Mouse (Mus musculus) large intestine, adult 2 months (tissue): ENCODE measurements around the gene Vtcn1. TPM values are rescaled to one million over a fixed set of nuclear protein-coding genes. Genes with fewer than 3 reads are reported as not detected.
A peak's percentile ranks its signal among the peaks of the same experiment; 100 is the strongest.

Source experiments
- DNase-seq: peaks from one replicate; pipeline ENCODE4 v3.0.0-alpha.2; 2012; ENCODE audit warnings: low read depth, low spot score
- WGBS: fragments of 180-500 bp; shearing (Covaris S2); methylation state at CpG from one replicate; pipeline ENCODE4 v1.1.7; 2018; 5-methylcytosine and 5-hydroxymethylcytosine counted together
- polyA plus RNA-seq: library from polyadenylated mRNA; depleted of rRNA; stranded (reverse); fragments of >200 nt; gene quantifications from 2 replicates; pipeline ENCODE4 v1.2.3, GENCODE M21; 2012; rRNA removed

The Vtcn1 gene
- polyA plus RNA-seq, 1 experiment: 0.05 TPM

DNA sequence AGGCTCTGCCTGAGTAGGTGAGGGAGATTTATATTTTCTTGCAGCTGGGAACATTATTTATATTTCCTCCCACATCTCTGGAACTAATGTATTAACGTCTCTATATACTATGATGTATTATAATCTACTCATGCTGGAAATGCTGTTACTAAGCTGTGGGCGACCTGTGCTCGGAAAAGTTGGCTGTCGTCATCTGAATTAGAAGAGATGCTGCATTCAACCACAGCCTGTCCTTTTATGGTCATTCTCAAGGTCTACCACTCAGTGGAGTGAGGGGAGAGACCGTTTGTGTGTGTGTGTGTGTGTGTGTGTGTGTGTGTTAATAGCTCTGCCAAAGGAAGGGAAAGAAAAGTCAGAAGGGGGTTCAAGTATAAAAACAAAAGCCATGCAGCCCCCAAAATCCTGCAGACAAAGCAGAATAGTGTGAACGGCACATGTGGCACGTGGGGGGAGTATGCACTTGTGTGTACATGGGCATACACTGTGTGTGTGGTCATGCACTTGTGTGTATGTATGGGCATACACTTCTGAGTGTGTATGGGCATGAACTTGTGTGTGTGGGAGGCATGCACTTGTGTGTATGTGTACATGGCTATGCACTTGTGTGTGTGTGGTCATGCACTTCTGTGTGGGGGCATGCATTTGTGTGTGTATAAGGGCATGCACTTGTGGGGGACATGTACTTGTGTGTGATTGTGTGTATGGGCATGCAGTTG, 86.4 kb downstream of the Vtcn1 start:
- WGBS: 57% methylated on average over 7 of the region's 7 CpGs
- DNase-seq: no peak

DNA sequence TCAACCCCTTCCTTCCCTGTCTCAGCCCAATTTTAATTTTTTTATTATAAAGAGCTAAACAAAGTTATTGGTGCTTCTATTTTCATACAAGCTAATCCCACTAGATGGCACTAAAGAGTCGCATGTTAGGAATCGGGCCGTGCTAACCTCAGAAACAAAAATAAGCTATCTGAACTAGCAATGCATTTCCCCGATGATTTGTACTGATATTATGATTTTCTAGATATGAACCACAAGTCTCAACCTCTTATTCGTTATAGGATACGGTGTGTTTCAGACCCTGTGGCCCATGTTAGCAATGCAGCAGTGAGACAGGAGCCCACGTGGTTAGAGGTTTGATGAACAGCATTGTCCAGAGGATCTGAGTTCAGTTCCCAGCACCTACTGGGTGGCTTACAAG, 91.6 kb downstream of the Vtcn1 start:
- peak; percentile 24 for DNase-seq
- 13% methylated on average over 7 of the region's 7 CpGs for WGBS

- WGBS: 78% methylated on average over 9 of the region's 9 CpGs
These were observed 95.4 kb downstream of the Vtcn1 start for GRCm38 (mm10) chr3:100920611-100921140.

DNA sequence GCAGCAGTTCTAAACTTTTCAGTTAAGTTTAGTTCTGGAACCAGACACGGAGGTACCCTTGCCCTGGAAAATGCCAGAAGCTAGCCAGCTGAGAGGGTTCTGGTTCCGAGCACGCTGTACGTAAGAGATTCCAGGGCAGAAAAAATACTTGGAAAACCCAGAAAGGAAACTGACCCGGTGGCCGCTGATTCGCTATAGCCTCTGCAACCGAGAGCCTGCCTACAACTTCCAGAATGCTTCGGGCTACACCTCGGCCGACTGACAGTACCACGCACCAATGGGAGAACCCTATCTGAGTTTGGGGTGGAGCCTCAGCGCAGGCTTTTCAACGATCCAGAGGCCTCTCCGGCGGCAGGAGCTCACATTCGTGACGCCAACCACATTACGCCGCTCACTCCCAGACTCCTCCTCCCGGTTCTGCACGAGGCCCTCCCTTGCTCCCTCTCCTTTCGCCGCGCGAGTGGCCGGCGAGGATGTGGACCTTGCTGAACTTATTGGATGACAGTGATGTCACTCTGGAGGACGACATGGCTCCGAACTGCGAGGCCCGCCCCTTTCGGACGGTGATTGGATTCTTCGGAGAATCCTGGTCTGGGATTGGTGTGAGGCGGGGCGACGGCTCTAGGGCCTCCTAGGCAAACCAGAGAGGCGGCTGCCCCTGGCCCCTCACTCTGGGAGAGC, 96.7 kb downstream of the Vtcn1 start, which contains the start of gene Trim45:
Gene Trim45 (plus strand): TSS at position 378 of the 681 bp plus-strand sequence.
- WGBS: under 1% methylated on average over 39 of the region's 39 CpGs
- DNase-seq: peak; percentile 99

More at GRCm38 (mm10) chr3:100920611-100921140, 95.4 kb downstream of the Vtcn1 start:
- no peak for DNase-seq

DNA sequence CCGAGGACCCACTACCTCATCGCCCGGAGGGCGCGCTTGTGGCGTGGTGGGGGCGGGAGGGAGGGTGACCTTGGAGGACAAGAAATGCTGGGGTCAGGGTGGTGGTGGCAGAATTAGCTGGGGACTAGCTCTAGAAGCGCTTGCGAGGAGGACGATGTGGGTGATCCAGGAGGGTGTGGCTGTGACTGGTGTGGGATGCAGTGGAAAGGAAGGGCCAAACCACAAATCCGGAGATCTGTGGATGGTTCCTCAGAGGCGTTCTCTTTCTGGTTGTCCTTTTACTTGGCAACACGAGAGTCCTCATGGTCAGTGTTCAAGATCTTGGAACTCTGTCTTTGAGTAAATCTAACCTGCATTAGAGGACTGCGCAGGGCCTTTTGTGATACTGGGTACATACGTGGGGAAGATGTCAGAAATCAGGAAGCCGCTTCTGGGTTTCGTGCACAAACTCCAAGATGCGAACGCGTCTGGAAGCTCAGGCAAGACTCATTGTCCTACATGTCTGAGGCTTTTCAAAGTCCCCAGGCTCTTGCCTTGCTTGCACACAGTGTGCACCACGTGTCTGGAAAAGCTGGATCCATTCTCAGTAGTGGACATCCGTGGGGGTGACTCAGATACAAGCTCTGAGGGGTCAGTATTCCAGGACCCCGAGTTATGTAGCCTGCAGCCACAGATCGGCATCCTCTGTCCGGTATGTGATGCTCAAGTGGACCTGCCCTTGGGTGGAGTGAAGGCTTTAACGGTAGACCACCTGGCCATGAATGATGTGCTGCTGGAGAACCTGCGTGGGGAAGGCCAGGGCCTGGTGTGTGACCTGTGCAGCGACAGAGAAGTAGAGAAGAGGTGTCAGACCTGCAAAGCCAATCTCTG, 97.5 kb downstream of the Vtcn1 start:
- DNase-seq: no peak
- WGBS: 26% methylated on average over 28 of the region's 28 CpGs

GRCm38 (mm10) chr3:100924065-100924732, 98.9 kb downstream of the Vtcn1 start:
- no peak for DNase-seq
- WGBS: 68% methylated on average over 6 of the region's 6 CpGs

GRCm38 (mm10) chr3:100925176-100925575, 99.9 kb downstream of the Vtcn1 start:
- WGBS: 77% methylated on average over 16 of the region's 16 CpGs
- DNase-seq: no peak

- WGBS: 92% methylated on average over 23 of the region's 23 CpGs
These were observed 106.2 kb downstream of the Vtcn1 start for GRCm38 (mm10) chr3:100931332-100932076.

GRCm38 (mm10) chr3:100932077-100932944, 107.1 kb downstream of the Vtcn1 start:
- 79% methylated on average over 11 of the region's 11 CpGs for WGBS
- no peak for DNase-seq

More at GRCm38 (mm10) chr3:100931332-100932076, 106.2 kb downstream of the Vtcn1 start:
- no peak for DNase-seq

GRCm38 (mm10) chr3:100935521-100935920, 110.3 kb downstream of the Vtcn1 start:
- DNase-seq: no peak
- 55% methylated on average over 6 of the region's 6 CpGs for WGBS

- 98% methylated on average over 6 of the region's 6 CpGs for WGBS
- DNase-seq: no peak
These were observed 110.9 kb downstream of the Vtcn1 start for GRCm38 (mm10) chr3:100936201-100936600.

- 94% methylated on average over 4 of the region's 4 CpGs for WGBS
- DNase-seq: no peak
These were observed 113.0 kb downstream of the Vtcn1 start for GRCm38 (mm10) chr3:100938211-100938610.

DNA sequence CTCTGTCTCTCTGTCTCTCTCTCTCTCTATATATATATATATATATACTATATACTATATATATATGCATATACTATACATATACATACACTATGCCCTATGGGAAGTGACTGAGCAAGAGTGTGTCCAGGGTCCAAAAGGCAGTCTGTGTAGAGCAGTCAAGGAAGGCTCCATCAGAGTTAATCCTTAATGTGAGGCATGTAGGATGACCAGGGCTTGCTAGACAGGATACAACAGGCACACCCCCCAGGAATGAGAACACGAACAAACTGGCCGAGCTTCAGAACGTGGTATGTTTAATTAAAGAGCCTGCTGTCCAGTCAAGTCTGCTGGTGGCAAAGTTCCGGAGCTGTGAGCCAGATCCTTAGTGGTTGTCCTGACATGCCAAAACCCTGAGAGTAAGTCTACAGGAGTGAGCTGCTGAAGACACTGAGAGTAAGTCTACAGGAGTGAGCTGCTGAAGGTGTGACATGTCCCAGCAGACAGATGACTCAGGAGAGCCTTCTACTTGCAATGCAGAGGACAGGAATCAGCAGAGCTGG, 115.3 kb downstream of the Vtcn1 start:
- no peak for DNase-seq
- WGBS: 89% methylated on average over 4 of the region's 4 CpGs

Other genes starting within 250 kb of the Vtcn1 start
- gene Man1a2, start 140.0 kb upstream of the Vtcn1 start, polyA plus RNA-seq: 8.3 and 9.5 TPM in 2 replicates
- gene Trim45, start 96.7 kb downstream of the Vtcn1 start, polyA plus RNA-seq: 1.1 and 1.2 TPM in 2 replicates
- gene Ttf2, start 144.2 kb downstream of the Vtcn1 start, polyA plus RNA-seq: 4.1 and 4.7 TPM in 2 replicates
- gene Cd101, start 204.1 kb downstream of the Vtcn1 start, polyA plus RNA-seq: 0.77 and 1.5 TPM in 2 replicates